ENCODE assay signal across 12 mouse cellular contexts in genomic region chr3:100429667-100430066, GRCm38 (mm10). TPM values are rescaled to one million over a fixed set of nuclear protein-coding genes. Genes with fewer than 3 reads are reported as not detected.
DNase-seq lines count a peak whose midpoint lies in the region; ATAC-seq and TF ChIP-seq lines count a peak whose summit lies in the region.
"Had no signal": no experiment of that assay in that cellular context is flagged by ENCODE, and none has a peak within 500 bp of the region (broad histone marks: within the 10 kb centered on the region; RNA-seq: fewer than 3 reads in every experiment).

No protein-coding gene starts in this region.

- WGBS in heart, embryonic 12.5 days: 50% methylated on average over 4 of the region's 4 CpGs
- 49% methylated on average over 4 of the region's 4 CpGs for WGBS in heart, embryonic 10.5 days
- WGBS in liver, embryonic 15.5 days (ENCODE audit: insufficient replicate concordance): 15% methylated on average over 4 of the region's 4 CpGs

- TF ChIP-seq POLR2A in testis, adult 2 months (IDR thresholded peaks at IDR 0.05; ENCODE audit: control insufficient read depth, low read depth, low read length): 0 out of 2 replicates have a peak, but pooled peaks have one; percentile 11

- H3K36me3 ChIP-seq in heart, embryonic 12.5 days: no peaks in the 10 kb centered on the region
- H3K36me3 ChIP-seq in heart, embryonic 10.5 days: no peaks in the 10 kb centered on the region
- H3K36me3 ChIP-seq in testis, adult 2 months (ENCODE audit: control insufficient read depth, insufficient read depth, low read length): no peaks in the 10 kb centered on the region
- H3K36me3 ChIP-seq in liver, embryonic 15.5 days (replicated peaks): no peaks in the 10 kb centered on the region
- H3K36me3 ChIP-seq: hindbrain, embryonic 15.5 days; limb, embryonic 15.5 days had no signal

- no peak overlapping the region for H3K4me2 ChIP-seq in heart, embryonic 12.5 days
- peak overlapping the region; percentile 19; the same call in 1 of the 2 replicates for H3K4me2 ChIP-seq in liver, embryonic 15.5 days
- H3K4me2 ChIP-seq: hindbrain, embryonic 15.5 days; limb, embryonic 15.5 days had no signal

- H3K27ac ChIP-seq in heart, embryonic 12.5 days (ENCODE audit: poor library complexity, severe bottlenecking): no peak overlapping the region
- no peak overlapping the region for H3K27ac ChIP-seq in heart, embryonic 10.5 days
- peak overlapping the region; percentile 56 for H3K27ac ChIP-seq in testis, adult 2 months (ENCODE audit: control insufficient read depth, insufficient read depth, low read depth, low read length)
- peak overlapping the region; percentile 85 for H3K27ac ChIP-seq in liver, embryonic 15.5 days (replicated peaks)
- H3K27ac ChIP-seq: hindbrain, embryonic 15.5 days; limb, embryonic 15.5 days had no signal

- no peaks in the 10 kb centered on the region for H3K9me3 ChIP-seq in heart, embryonic 12.5 days (replicated peaks)
- H3K9me3 ChIP-seq in heart, embryonic 10.5 days: no peaks in the 10 kb centered on the region
- H3K9me3 ChIP-seq in liver, embryonic 15.5 days (replicated peaks): no peaks in the 10 kb centered on the region
- H3K9me3 ChIP-seq: hindbrain, embryonic 15.5 days; limb, embryonic 15.5 days had no signal

- DNase-seq in heart, embryonic 10.5 days (ENCODE audit: low spot score): no peak
- DNase-seq in testis, postnatal 10 days (ENCODE audit: low spot score): no peak
- peak; percentile 63 for DNase-seq in yolk sac, embryonic 10.5 days (ENCODE audit: low spot score)
- no peak for DNase-seq in thymus, adult 18-20 months
- no peak for DNase-seq in frontal cortex, postnatal 10 days (ENCODE audit: low spot score in 2 of 2)
- DNase-seq: thymus, postnatal 14 days had no signal

- H3K27me3 ChIP-seq in heart, embryonic 12.5 days (replicated peaks): peaks cover 7% of the 10 kb centered on the region
- no peaks in the 10 kb centered on the region for H3K27me3 ChIP-seq in heart, embryonic 10.5 days (ENCODE audit: insufficient read depth, poor library complexity, severe bottlenecking)
- no peaks in the 10 kb centered on the region for H3K27me3 ChIP-seq in testis, adult 2 months (ENCODE audit: control insufficient read depth, insufficient read depth, low read length)
- 0 out of 2 replicates have a peak, but pooled peaks cover 6% of the 10 kb centered on the region for H3K27me3 ChIP-seq in liver, embryonic 15.5 days
- H3K27me3 ChIP-seq: hindbrain, embryonic 15.5 days; limb, embryonic 15.5 days had no signal

- H3K4me1 ChIP-seq in heart, embryonic 12.5 days (replicated peaks): peaks cover 17% of the 10 kb centered on the region
- peaks cover 21% of the 10 kb centered on the region for H3K4me1 ChIP-seq in heart, embryonic 10.5 days
- peaks cover 21% of the 10 kb centered on the region for H3K4me1 ChIP-seq in testis, adult 2 months (ENCODE audit: control insufficient read depth, insufficient read depth, low read length)
- H3K4me1 ChIP-seq in liver, embryonic 15.5 days (replicated peaks): peaks cover 59% of the 10 kb centered on the region
- H3K4me1 ChIP-seq: hindbrain, embryonic 15.5 days had no signal

- no peak for TF ChIP-seq CTCF in testis, adult 2 months (IDR thresholded peaks at IDR 0.05; ENCODE audit: control insufficient read depth, insufficient read depth, insufficient replicate concordance, low read depth, low read length)

- no peak overlapping the region for H3K9ac ChIP-seq in heart, embryonic 12.5 days
- H3K9ac ChIP-seq in liver, embryonic 15.5 days: peak overlapping the region; percentile 33; the same call in 1 of the 2 replicates
- H3K9ac ChIP-seq: hindbrain, embryonic 15.5 days; limb, embryonic 15.5 days had no signal

- no peak overlapping the region for H3K4me3 ChIP-seq in heart, embryonic 12.5 days
- no peak overlapping the region for H3K4me3 ChIP-seq in heart, embryonic 10.5 days
- H3K4me3 ChIP-seq in testis, adult 2 months (ENCODE audit: control insufficient read depth, low read depth, low read length): no peak overlapping the region
- no peak overlapping the region for H3K4me3 ChIP-seq in liver, embryonic 15.5 days (replicated peaks)
- H3K4me3 ChIP-seq: erythroblast, embryonic 14.5 days; hindbrain, embryonic 15.5 days; limb, embryonic 15.5 days had no signal

- peak; percentile 82 for ATAC-seq in heart, embryonic 12.5 days (ENCODE audit: insufficient number of reproducible peaks, low FRiP score)
- ATAC-seq in liver, embryonic 15.5 days (ENCODE audit: insufficient read depth): peak; percentile 96

RNA-seq across cellular contexts. Expression of gene Tent5c, which starts 59.5 kb away (rescaled TPM):
- polyA plus RNA-seq in heart, embryonic 12.5 days (2016; fragmentation: Nextera tagmentation; extraction: Ambion mirVana): 24.8 and 27.8 TPM in 2 replicates
- polyA plus RNA-seq in heart, embryonic 10.5 days (2016; fragmentation: Nextera tagmentation; extraction: Ambion mirVana): 4.1 and 5.0 TPM in 2 replicates
- polyA plus RNA-seq in testis, adult 2 months (2012; rRNA removed): 240 and 248 TPM in 2 replicates
- polyA plus RNA-seq in liver, embryonic 15.5 days (2015; fragmentation: Nextera tagmentation; extraction: Ambion mirVana): 94.2 and 107 TPM in 2 replicates

Comparison
In these comparisons a context has a peak if more than half of its experiments do, and no peak if none do; other contexts are left out.
1. H3K27ac ChIP-seq: peak in testis, adult 2 months (single experiment) and liver, embryonic 15.5 days (single experiment); none in heart, embryonic 12.5 days (single experiment) and heart, embryonic 10.5 days (single experiment).